Mouse (Mus musculus): ENCODE data around the gene Ctnnb1.
"Not testable (repeated sequence)": the region's sequence is repeated elsewhere in the genome, so short reads cannot be mapped to it uniquely, and the experiment has no call there.

Gene Ctnnb1

DNA sequence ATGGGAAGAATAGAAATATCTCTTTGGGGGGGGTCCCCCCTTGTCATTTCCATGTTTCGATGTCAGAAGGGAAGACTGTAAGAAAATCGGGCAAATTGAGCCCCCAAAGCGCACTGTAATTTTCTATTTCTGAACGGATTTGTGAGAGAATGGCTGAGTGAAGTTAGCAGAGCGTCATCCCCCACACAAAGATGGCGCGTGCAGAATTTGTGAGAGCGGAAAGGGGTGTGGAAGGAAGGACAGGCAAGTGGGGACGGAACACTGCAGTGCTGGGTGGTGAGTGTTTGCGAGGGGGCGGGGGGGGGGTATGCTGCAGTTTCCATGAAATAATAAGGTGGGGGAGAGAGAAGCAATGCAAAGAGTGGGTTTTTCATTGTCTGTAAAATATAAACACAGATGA is at the start of gene Ctnnb1:
Gene Ctnnb1, plus strand, starts transcription at position 136 of the 400 bp plus-strand sequence.
- in situ Hi-C loops (cut with MboI; ENCODE audit: low pct_unique_long_range_greater_than_20kb in 1 of 2, low sequenced_read_pairs in 2 of 2, unreplicated experiment in 1 of 2), result no loop called here

DNA sequence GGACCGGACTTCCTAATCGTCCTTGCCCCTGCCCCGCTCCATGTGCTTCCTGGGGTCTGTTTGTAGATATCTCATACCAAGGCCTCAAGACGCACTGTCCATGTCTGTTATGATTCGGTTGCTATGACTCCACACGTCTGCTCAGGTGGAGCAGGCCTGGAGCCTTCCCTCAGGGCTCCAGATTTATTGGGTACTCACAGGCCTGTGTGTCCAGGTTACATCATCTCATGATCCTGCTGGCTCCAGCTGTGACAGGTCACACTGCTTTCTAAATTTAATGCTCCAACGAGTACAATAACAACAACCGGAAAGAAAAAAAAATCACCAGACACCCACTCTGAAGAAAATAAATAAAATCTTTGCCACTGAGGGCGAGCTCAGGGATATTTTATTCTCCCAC is 48.7 kb upstream of the Ctnnb1 start:
- in situ Hi-C loops (cut with MboI; ENCODE audit: low pct_unique_long_range_greater_than_20kb in 1 of 2, low sequenced_read_pairs in 2 of 2, unreplicated experiment in 1 of 2), result no loop called here

GRCm38 (mm10) chr9:120881121-120881520 is 47.9 kb upstream of the Ctnnb1 start:
- in situ Hi-C loops (cut with MboI; ENCODE audit: low pct_unique_long_range_greater_than_20kb in 1 of 2, low sequenced_read_pairs in 2 of 2, unreplicated experiment in 1 of 2), result no loop called here

DNA sequence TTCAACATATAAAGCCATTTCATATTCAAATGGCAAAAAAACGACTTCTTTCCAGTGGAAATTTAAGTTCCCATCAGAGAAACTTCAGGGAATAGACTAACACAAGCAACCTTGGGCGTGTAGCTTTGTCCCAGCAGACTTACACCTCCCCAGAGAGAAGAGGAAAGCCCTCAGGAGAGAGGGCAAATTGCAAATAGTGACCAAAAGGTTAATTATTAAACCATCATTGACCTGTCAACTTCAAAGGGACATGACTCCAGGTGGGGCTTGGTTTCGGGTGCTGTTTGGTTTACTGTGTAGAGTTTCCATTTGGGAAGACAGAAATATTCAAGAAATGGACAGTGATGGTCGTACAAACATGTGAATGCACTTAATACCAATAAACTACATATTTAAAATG is 47.2 kb upstream of the Ctnnb1 start:
- in situ Hi-C loops (cut with MboI; ENCODE audit: low pct_unique_long_range_greater_than_20kb in 1 of 2, low sequenced_read_pairs in 2 of 2, unreplicated experiment in 1 of 2), result no loop called here

GRCm38 (mm10) chr9:120884726-120885125 is 44.3 kb upstream of the Ctnnb1 start:
- in situ Hi-C loops (cut with MboI; ENCODE audit: low pct_unique_long_range_greater_than_20kb in 1 of 2, low sequenced_read_pairs in 2 of 2, unreplicated experiment in 1 of 2), result no loop called here

- in situ Hi-C loops (cut with MboI; ENCODE audit: low pct_unique_long_range_greater_than_20kb in 1 of 2, low sequenced_read_pairs in 2 of 2, unreplicated experiment in 1 of 2), result no loop called here
Measured at GRCm38 (mm10) chr9:120887631-120888030, 41.4 kb upstream of the Ctnnb1 start.

DNA sequence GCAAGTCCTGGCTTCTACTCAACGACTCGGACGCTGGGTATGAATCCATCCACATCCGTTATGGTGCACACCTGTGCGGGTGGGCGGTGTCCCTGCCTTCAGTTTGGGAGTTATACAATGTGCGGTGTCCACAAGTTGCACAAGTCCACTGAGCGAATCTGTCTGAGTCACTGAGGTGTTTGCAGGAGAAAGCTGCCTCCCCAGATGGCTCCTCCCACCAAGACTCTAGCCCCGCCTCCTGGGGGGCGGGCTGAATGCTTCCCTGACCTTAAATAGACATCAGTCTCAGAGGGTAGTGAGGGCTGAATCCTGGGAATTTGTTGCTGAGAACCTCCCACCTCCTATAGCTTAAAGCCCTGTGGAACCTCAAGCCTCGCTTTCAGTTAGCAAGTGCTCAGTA is 35.6 kb upstream of the Ctnnb1 start:
- in situ Hi-C loops (cut with MboI; ENCODE audit: low pct_unique_long_range_greater_than_20kb in 1 of 2, low sequenced_read_pairs in 2 of 2, unreplicated experiment in 1 of 2), result no loop called here

GRCm38 (mm10) chr9:120893971-120894370 is 35.0 kb upstream of the Ctnnb1 start:
- in situ Hi-C loops (cut with MboI; ENCODE audit: low pct_unique_long_range_greater_than_20kb in 1 of 2, low sequenced_read_pairs in 2 of 2, unreplicated experiment in 1 of 2), result no loop called here

DNA sequence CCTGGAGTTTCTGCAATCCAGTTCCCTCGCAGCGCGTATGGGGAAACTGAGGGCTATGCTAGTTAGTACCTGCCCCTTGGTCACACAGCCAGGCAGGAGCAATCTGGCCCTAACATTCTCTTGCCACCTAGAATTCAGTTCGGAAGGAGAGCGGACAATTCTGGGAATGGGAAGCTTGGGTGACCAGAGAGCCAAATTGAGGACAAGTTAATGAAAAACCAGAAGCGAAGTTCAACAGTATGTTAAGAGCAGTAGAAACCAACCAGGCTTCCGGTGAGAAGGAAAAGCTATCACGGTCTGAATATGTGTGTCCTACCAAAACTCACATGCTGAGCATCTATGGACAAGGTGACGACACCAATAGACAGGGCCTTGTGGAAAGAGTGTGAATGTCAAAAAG is 34.6 kb upstream of the Ctnnb1 start:
- in situ Hi-C loops (cut with MboI; ENCODE audit: low pct_unique_long_range_greater_than_20kb in 1 of 2, low sequenced_read_pairs in 2 of 2, unreplicated experiment in 1 of 2), result no loop called here

- in situ Hi-C loops (cut with MboI; ENCODE audit: low pct_unique_long_range_greater_than_20kb in 1 of 2, low sequenced_read_pairs in 2 of 2, unreplicated experiment in 1 of 2), result no loop called here
Measured at GRCm38 (mm10) chr9:120896502-120896901, 32.5 kb upstream of the Ctnnb1 start.

GRCm38 (mm10) chr9:120897269-120897668 is 31.7 kb upstream of the Ctnnb1 start:
- in situ Hi-C loops (cut with MboI; ENCODE audit: low pct_unique_long_range_greater_than_20kb in 1 of 2, low sequenced_read_pairs in 2 of 2, unreplicated experiment in 1 of 2), result no loop called here

DNA sequence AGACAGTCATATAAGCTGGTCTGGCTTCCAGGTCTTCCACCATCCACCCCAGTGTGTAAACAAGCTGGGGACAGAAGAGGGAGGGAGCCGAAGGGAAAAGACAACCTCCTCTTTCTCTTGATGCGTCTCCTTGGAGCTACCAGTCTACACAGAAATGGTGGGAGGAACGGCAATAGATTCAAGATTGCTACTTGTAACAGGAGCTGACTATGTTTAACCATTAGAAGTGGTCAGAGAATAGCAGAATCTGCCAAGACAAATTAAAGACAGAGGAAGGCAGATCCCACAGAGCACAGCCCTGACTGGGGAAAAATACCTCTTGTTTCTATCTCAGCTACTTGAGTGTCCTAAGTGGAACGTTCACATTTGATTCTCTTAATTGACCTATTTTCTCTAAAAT is 29.2 kb upstream of the Ctnnb1 start:
- in situ Hi-C loops (cut with MboI; ENCODE audit: low pct_unique_long_range_greater_than_20kb in 1 of 2, low sequenced_read_pairs in 2 of 2, unreplicated experiment in 1 of 2), result no loop called here

DNA sequence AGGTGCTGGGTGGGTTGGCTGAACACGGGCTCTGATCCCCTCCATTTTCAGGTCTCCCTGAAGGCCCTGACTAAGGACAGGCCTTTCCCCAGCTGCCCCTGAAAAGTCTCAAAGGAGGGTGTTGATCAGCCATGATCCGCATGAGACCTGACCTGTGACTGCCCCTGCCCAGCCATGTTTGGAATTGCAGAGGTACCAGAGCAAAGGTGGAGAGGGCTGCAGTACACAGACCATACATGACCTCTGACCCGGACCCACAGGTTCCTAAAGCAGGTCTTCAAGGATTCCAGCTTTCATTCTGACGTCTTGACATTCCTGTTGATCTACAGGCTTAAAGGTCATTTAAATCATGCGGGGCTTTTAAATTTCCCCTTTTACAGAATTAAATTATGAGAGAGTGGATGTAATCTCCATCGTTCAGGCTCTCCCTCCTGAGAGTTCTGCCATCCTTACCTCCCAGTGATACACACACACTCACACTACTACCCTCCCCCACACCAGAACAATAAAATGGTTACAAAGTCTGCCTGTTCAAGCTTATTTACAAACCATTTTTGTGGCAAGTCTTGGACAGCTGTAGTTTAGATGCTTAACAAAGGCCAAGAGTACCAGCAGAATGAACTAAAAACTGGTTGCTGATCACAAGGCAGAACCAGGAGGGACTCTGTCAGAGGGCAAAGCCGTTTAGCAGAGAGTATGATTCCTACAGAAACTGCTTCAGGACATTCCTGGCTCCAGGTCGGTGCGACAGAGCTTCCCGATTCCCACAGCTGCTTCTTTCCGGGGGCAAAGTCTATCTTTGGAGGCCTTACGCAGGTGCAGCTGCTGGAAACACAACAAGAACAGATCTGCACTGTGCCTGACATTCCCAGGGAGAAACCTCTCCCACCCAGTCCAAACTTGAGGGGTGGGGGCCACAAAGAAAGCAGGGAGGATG is 28.4 kb upstream of the Ctnnb1 start:
- in situ Hi-C loops (cut with MboI; ENCODE audit: low pct_unique_long_range_greater_than_20kb in 1 of 2, low sequenced_read_pairs in 2 of 2, unreplicated experiment in 1 of 2), result no loop called here

DNA sequence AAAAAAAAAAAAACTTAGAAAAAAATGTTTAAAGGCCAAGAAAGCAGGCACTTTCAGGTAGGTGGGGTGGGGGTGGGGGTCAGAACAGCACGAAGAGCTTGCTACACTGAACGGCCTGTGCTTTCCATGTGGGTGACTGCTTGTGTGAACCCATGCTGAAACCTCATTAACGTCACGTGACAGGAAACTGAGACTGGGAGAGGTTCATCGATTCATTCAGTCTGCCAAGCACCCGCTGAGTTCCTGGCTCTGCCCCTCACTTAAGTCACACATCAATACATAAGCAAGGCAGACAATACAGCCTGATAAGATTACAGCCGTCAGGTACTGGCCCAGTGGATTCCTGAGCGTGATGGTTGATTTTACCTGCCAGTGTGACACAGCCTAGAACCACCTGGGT is 26.5 kb upstream of the Ctnnb1 start:
- in situ Hi-C loops (cut with MboI; ENCODE audit: low pct_unique_long_range_greater_than_20kb in 1 of 2, low sequenced_read_pairs in 2 of 2, unreplicated experiment in 1 of 2), result no loop called here

DNA sequence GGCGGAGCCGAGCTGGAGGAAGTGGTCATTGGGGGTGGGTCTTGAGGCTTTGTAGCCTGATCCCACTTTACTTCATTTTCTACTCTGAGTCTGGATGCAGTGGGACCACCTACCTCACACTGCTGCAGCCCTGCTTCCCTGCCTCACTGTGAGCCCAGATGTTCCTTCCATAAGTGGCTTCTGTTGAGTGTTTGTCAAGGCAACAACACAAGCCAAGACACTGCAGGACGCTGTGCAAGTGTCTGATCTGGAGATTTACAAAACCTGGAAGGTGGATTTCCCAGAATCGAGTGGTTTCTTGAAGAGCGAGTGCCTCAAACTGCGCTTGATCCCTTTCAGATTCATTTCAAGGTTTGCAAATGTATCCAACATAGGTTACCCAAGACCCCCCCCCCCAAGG is 20.6 kb upstream of the Ctnnb1 start:
- in situ Hi-C loops (cut with MboI; ENCODE audit: low pct_unique_long_range_greater_than_20kb in 1 of 2, low sequenced_read_pairs in 2 of 2, unreplicated experiment in 1 of 2), result no loop called here

DNA sequence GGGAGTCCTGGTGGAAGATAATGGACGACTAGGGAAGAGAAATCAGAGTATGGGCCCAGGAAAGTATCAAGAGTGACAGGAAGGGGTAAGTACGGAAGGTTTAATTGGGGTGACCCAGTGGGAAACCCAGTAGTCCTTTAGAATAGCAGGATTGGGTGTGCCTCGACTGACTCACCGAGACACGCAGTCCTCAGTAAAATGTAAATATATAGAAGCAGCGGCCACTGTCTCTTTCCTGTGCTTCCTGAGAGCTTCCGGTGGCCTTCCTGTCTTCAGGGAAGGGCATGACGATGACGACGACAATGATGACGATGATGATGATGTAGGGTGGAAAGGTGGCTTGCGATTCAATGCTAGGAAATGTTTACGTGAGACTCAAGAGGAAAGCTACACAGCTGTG is 15.9 kb upstream of the Ctnnb1 start:
- in situ Hi-C loops (cut with MboI; ENCODE audit: low pct_unique_long_range_greater_than_20kb in 1 of 2, low sequenced_read_pairs in 2 of 2, unreplicated experiment in 1 of 2), result no loop called here

GRCm38 (mm10) chr9:120914429-120914828 is 14.6 kb upstream of the Ctnnb1 start:
- in situ Hi-C loops (cut with MboI; ENCODE audit: low pct_unique_long_range_greater_than_20kb in 1 of 2, low sequenced_read_pairs in 2 of 2, unreplicated experiment in 1 of 2), result no loop called here

DNA sequence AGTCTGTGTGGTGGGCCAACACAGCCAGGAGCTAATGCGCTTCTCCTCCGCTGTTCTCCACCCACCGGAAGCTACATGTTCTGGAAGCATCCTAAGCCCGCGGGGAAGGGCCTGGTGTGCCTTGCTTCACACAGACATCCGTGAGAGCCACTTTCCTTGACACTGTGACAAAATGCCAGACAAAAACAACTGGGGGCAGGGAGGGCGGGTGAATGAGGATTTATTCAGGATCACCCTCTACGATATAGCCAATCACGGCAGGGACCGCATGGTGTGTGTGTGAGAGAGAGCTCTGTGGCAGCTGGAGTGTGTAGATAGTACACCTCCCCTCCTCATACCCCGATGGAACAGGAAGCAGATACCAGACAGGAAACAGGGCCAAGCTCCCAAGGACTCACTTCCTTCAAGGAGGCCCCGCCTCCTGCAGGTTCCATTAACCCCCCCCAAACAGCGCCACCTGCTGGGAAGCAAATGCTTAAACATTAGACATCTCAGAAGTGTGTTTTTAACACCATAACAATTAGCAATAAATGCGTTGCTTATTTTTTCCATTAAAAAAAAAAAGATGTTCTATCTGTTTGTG is 14.0 kb upstream of the Ctnnb1 start:
- in situ Hi-C loops (cut with MboI; ENCODE audit: low pct_unique_long_range_greater_than_20kb in 1 of 2, low sequenced_read_pairs in 2 of 2, unreplicated experiment in 1 of 2), result no loop called here

GRCm38 (mm10) chr9:120917619-120918018 is 11.4 kb upstream of the Ctnnb1 start:
- in situ Hi-C loops (cut with MboI; ENCODE audit: low pct_unique_long_range_greater_than_20kb in 1 of 2, low sequenced_read_pairs in 2 of 2, unreplicated experiment in 1 of 2), result not testable (repeated sequence)

DNA sequence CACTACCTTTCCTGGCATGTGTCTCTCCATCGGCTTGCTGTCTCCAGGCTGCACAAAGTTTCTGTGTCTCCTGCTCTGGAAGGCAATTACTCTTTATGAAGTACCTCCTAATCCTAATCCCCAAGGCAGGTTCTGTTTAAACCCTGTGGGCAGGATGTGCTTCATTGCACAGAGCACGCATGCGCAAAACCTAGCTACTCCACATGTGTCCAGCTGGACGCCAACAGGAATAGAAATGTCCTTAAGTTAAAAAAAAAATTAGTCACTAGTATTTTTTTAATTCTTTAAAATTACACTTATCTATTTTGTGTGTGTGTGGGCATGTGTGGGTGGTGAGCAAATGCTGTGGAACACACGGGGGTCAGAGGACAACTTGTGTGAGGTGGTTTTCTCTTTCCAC is 10.8 kb upstream of the Ctnnb1 start:
- in situ Hi-C loops (cut with MboI; ENCODE audit: low pct_unique_long_range_greater_than_20kb in 1 of 2, low sequenced_read_pairs in 2 of 2, unreplicated experiment in 1 of 2), result no loop called here

All from mouse embryonic stem cell (cell line).